Mouse (Mus musculus) heart, postnatal 4 days (tissue): ENCODE measurements at regions not wholly inside any gene's neighbourhood (a gene's known extent, or its start where the extent isn't known, plus 50 kb on each side); places are given as distances from the start of the nearest gene placed in this dataset.
A peak's percentile ranks its signal among the peaks of the same experiment; 100 is the strongest.

Experiments used
- DNase-seq: peaks from one replicate; pipeline ENCODE4 v3.0.0; 2021

DNA sequence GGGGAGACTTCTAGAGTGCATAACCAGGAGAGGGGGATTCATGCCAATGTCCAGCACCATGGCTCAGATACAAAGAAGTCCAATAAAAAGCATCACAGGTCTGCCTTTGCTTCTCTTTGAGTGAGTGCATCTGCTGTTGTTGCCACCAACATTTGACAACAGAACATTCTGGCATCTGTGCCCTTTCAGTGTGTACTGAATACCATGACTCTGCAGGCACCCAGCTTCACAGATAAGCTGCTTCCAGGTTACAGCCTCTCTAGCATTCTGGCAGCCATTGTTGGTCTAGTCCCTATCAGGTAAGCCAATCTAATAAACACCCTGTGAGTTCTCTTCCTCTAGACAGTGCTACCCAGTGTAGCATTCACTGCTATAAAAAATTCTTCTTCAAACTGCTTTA is 160.4 kb upstream of the AI593442 start:
- DNase-seq = peak; percentile 10

GRCm38 (mm10) chr9:52836151-52836630 is 156.6 kb upstream of the AI593442 start:
- peak; percentile 37 for DNase-seq

DNA sequence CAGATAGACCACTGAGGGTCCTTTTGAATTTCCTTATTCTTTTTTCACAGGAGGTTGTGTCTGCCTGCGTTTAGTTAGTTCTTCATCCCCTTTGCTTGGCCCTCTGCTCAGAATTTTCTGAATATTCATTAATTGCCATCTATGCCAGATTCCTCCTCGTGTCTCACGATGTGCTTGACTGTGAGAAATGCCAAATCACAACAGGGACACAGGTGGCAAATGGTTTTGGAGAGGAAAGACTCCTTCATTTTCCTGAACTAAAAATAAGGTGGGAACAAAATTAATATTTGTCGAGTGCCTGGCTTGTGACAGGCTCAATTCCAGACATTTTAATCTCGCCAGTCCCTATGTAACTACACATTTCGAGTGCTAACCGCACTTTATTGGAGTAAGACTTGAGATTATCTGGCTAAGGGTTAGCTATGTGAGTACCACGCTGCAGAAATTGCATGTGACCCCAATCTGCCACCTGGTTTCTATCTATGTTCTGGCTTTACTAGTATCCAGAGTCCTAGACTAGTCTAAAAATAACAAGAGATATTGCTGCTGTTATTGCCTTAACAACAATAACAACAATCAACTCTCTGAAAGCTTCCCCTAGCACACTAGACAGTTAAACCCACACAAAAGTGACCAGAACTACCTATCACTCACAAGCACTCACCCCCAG is 156.0 kb upstream of the AI593442 start:
- peak; percentile 19 for DNase-seq

DNA sequence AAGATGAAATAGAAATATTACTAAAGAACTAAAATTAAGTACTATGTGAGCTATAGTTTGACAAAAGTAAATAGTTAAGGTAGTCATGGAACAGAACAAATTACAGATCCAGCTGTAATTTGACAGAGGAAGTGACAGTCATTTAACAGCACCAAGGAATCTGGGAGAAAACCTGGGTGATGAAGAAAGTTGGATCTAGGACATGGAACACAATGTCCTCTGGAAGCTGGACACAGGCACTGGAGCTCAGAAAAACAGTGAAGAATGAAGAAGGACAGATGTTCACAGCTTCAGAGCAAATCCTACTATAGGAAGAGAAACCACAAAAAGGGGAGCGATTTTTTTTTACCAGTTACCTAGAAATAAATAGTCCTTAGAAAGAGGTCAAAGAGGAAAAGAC is 147.2 kb upstream of the AI593442 start:
- DNase-seq = no peak

GRCm38 (mm10) chr9:52816309-52816708 is 136.7 kb upstream of the AI593442 start:
- DNase-seq = no peak

- no peak for DNase-seq
Measured at GRCm38 (mm10) chr9:52802969-52803368, 123.4 kb upstream of the AI593442 start.

DNA sequence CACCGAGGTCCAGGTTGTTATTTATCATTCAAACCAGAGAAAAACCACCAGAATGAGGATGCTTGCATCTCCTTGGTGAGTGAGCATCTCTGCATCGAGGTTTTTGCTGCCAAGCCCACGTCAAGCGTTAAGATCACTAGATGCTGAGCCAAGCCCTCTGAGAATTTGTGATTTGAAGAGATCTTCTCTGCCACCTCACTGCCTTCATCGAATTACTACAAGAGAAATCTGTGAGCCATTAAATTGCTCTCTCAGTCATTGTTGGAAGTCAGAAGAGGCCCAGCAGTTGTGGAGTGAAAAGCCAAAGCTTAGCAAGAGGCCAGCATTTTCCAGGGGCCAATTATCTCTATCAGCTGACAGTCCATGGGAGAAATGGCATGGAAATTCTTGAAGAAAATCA is 122.2 kb upstream of the AI593442 start:
- no peak for DNase-seq

GRCm38 (mm10) chr9:52800476-52800875 is 120.9 kb upstream of the AI593442 start:
- peak; percentile 18 for DNase-seq

GRCm38 (mm10) chr9:52792596-52792995 is 113.0 kb upstream of the AI593442 start:
- no peak for DNase-seq

DNA sequence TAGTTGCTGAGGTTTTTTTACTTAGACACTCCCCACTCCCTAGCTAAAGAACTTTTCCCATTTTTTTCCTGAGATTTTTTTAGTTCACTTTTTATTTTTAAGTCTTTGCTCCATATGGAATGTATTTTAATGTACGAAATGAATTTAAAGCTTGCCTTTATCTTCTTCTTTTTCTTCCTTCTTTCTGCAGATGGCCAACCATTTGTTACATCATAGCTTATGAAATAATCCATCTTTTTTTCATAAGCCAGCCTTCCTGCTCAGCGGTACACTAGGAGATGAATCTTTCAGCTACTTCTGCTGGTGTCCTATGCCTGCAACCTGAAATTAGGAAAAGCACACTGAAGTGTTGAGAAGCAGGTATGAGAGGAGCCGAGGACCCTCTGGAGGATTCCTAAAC is 102.9 kb upstream of the AI593442 start:
- DNase-seq = no peak

GRCm38 (mm10) chr9:52776542-52776941 is 97.0 kb upstream of the AI593442 start:
- DNase-seq = no peak

GRCm38 (mm10) chr9:52775232-52775631 is 95.7 kb upstream of the AI593442 start:
- DNase-seq = no peak

- no peak for DNase-seq
Measured at GRCm38 (mm10) chr9:52768056-52768455, 88.5 kb upstream of the AI593442 start.

GRCm38 (mm10) chr9:52765809-52766208 is 86.2 kb upstream of the AI593442 start:
- no peak for DNase-seq

GRCm38 (mm10) chr9:52762836-52763235 is 83.3 kb upstream of the AI593442 start:
- DNase-seq = no peak

- DNase-seq = peak; percentile 40
Measured at GRCm38 (mm10) chr9:52761257-52761656, 81.7 kb upstream of the AI593442 start.

DNA sequence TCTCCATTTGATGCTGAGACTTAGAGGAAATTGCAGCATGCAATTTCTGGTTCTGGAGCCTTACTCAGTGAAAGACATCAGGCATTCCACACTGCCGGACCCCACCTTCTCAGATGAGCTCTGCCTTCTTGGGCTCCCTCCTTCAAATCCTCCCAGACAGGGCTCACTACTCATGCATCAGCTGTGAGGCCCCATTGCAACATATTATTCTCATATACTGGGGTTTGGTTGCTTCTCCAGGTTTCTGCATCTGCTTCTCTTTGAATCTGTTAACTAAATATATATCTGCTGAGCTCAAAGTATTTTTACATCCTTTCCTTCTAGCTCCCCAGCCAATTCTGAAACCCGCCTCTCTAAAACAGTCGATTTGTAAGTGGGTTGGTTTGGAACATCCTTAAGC is 68.8 kb upstream of the AI593442 start:
- DNase-seq = no peak

DNA sequence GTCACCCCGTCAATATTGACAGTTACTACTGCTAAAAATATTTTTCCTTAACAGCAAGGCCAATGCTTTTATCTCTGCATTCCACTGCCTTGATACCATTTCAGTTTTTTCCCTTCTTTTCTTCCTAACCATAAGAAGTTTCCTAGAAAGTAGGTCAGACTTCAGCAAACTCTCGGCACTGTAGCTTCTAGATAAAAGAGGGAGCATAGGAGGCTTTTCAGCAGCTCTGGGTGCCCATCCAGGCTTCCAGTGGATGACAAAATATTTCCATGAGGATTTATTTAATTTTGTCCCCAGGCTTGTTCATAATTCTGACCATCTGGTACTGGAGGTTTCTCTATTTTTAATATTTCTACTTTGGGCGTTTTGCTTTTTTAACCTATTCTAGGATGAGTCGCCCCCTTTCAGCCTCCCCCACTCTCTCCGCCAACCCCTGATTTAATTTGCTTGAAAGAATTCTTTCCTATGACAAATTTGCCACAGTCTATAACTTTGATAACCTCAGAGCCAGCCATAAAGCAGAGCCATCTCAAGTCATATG is 59.0 kb upstream of the AI593442 start:
- no peak for DNase-seq
